Mouse (Mus musculus): Measurements from ENCODE around the gene Ccdc88c. TPM values are rescaled to one million over a fixed set of nuclear protein-coding genes. Genes with fewer than 3 reads are reported as not detected.

The Ccdc88c gene
- polyA plus RNA-seq, 1 experiment, result 18.0 TPM

Other genes with a start within 250 kb of the Ccdc88c start
- gene Dglucy, start 250.0 kb downstream of the Ccdc88c start, polyA plus RNA-seq (2012; rRNA removed), result 7.0 and 9.4 TPM in 2 replicates
- gene Gpr68, start 120.9 kb downstream of the Ccdc88c start, polyA plus RNA-seq (2012; rRNA removed), result 5.4 TPM in 2 replicates
- gene Ppp4r3a, start 54.6 kb upstream of the Ccdc88c start, polyA plus RNA-seq (2012; rRNA removed), result 34.4 and 39.1 TPM in 2 replicates

All from frontal cortex, adult 2 months (tissue).